Mouse (Mus musculus) ES-Bruce4 (cell line): Measurements from ENCODE around the gene Nptn.

Experiments
- CTCF ChIP-seq: IDR thresholded peaks from one replicate; pipeline ENCODE4 v1.8.1; 2011; ENCODE audit warnings: low read depth, low read length
- EP300 ChIP-seq: IDR thresholded peaks from 2 replicates; pipeline ENCODE4 v1.6.1; 2011; ENCODE audit warnings: low read depth, low read length; ENCODE audit not compliant: insufficient read depth
- POLR2A ChIP-seq: IDR thresholded peaks from one replicate; pipeline ENCODE4 v1.8.1; 2011; ENCODE audit warnings: low read length; ENCODE audit not compliant: insufficient read depth

- TF ChIP-seq EP300 = no peak
- no peak for TF ChIP-seq CTCF
- TF ChIP-seq POLR2A = no peak
Measured at GRCm38 (mm10) chr9:58681411-58681810, 99.4 kb downstream of the Nptn start.
